Mouse (Mus musculus) hindbrain, embryonic 16.5 days (tissue): ENCODE data around the gene Ttll11. TPM values are rescaled to one million over a fixed set of nuclear protein-coding genes. Genes with fewer than 3 reads are reported as not detected.
A peak's percentile ranks its signal among the peaks of the same experiment; 100 is the strongest.

ENCODE experiments used
- ATAC-seq: fragments of 200-750 bp; cut with Nextera tagmentation; 2 replicates; pipeline ENCODE4 v1.8.0; 2017; ENCODE audit warnings: moderate TSS enrichment, moderate library complexity
- H3K27ac ChIP-seq: fragments of 300-500 bp; sonication (generic); 2 replicates; pipeline ENCODE4 v1.5.1; 2014; ENCODE audit warnings: low read depth, mild to moderate bottlenecking, control low read depth, low read length, moderate library complexity
- H3K27me3 ChIP-seq: fragments of 300-500 bp; sonication (generic); replicated peaks from 2 replicates; pipeline ENCODE4 v1.6.1; 2014; ENCODE audit warnings: low read length; ENCODE audit not compliant: control insufficient read depth, insufficient read depth
- H3K36me3 ChIP-seq: fragments of 300-500 bp; sonication (generic); 2 replicates; pipeline ENCODE4 v1.6.1; 2014; ENCODE audit warnings: mild to moderate bottlenecking, low read length, moderate library complexity, mixed read lengths; ENCODE audit not compliant: control insufficient read depth, insufficient read depth
- H3K4me1 ChIP-seq: fragments of 300-500 bp; sonication (generic); 2 replicates; pipeline ENCODE4 v1.6.1; 2014; ENCODE audit warnings: low read depth, low read length; ENCODE audit not compliant: control insufficient read depth, insufficient read depth
- H3K4me2 ChIP-seq: fragments of 300-500 bp; sonication (generic); 2 replicates; pipeline ENCODE4 v1.6.1; 2014; ENCODE audit warnings: mild to moderate bottlenecking, low read length, control low read depth, moderate library complexity
- H3K4me3 ChIP-seq: fragments of 300-500 bp; sonication (generic); 2 replicates; pipeline ENCODE4 v1.5.1; 2014; ENCODE audit warnings: mild to moderate bottlenecking, low read length, control low read depth, moderate library complexity
- H3K9ac ChIP-seq: fragments of 300-500 bp; sonication (generic); 2 replicates; pipeline ENCODE4 v1.6.1; 2014; ENCODE audit warnings: low read depth, mild to moderate bottlenecking, control low read depth, low read length, moderate library complexity
- H3K9me3 ChIP-seq: fragments of 300-500 bp; sonication (generic); 2 replicates; pipeline ENCODE4 v1.6.1; 2014; ENCODE audit warnings: mild to moderate bottlenecking, low read length, moderate library complexity; ENCODE audit not compliant: control insufficient read depth
- WGBS: fragments of 180-500 bp; shearing (Covaris S2); extraction: QIAGEN DNeasy Blood & Tissue Kit; methylation state at CpG from one replicate; pipeline ENCODE4 v1.1.7; 2014; 5-methylcytosine and 5-hydroxymethylcytosine counted together
- polyA plus RNA-seq: library from polyadenylated mRNA; unstranded; fragments of >200 nt; fragmentation: Nextera tagmentation; extraction: Ambion mirVana; gene quantifications from 2 replicates; pipeline ENCODE4 v1.2.1, GENCODE M21; 2015

The Ttll11 gene
- polyA plus RNA-seq, 1 experiment from 2014 or later, result 2.6 TPM

DNA sequence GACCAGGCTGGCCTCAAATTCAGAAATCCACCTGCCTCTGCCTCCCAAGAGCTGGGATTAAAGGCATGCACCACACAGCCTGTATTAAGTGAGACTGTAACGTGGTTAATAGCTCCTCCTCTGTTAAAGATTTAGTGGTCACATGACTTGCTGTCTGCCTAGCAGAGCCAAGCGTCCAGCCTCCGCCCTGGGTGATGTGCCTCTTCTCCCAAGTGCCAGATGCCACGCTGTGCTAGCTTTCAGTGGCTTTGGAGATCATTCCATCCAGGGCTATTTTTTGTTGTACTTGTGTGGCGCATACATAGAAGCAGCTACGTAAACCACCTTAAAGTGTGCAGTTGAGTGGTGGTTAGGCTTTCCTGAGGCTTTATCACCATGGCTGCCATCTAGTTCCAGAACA lies 180.6 kb downstream of the Ttll11 start:
- Histone ChIP-seq H3K36me3 (no peaks in the 10 kb centered on the region), H3K27me3 (no peaks in the 10 kb centered on the region), H3K4me3 (no peak overlapping the region), H3K4me2 (no peak overlapping the region), H3K27ac (no peak overlapping the region), H3K4me1 (no peaks in the 10 kb centered on the region; the same call in 1 of the 2 replicates), H3K9ac (no peak overlapping the region), H3K9me3 (no peaks in the 10 kb centered on the region)
- 78% methylated on average over 6 of the region's 6 CpGs for WGBS
- no peak for ATAC-seq

DNA sequence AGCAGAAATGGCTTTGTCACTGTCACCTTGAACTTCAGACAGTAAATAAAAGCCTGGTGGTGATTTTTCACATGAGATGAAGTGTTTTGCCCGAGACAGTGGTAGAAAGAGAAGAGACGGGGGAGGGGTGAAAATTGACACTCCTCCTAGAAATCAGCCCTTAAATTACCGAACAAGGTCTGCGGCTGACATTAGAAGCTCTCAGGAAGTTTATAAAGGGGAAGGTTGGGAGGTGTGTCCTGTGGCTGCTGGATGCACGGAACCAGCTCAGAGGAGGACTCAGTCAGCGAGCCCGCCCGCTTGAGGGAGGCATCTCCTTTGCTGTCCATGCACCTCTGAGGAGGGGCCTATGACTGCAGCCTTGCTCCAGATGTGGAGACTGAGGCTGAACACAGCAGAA lies 181.7 kb downstream of the Ttll11 start:
- H3K4me3 ChIP-seq, result no peak overlapping the region
- H3K4me2 ChIP-seq, result no peak overlapping the region
- H3K9me3 ChIP-seq, result no peaks in the 10 kb centered on the region
- H3K36me3 ChIP-seq, result no peaks in the 10 kb centered on the region
- no peaks in the 10 kb centered on the region for H3K4me1 ChIP-seq
- 74% methylated on average over 8 of the region's 8 CpGs for WGBS
- H3K27me3 ChIP-seq, result no peaks in the 10 kb centered on the region
- ATAC-seq, result no peak
- H3K27ac ChIP-seq, result no peak overlapping the region
- H3K9ac ChIP-seq, result no peak overlapping the region

DNA sequence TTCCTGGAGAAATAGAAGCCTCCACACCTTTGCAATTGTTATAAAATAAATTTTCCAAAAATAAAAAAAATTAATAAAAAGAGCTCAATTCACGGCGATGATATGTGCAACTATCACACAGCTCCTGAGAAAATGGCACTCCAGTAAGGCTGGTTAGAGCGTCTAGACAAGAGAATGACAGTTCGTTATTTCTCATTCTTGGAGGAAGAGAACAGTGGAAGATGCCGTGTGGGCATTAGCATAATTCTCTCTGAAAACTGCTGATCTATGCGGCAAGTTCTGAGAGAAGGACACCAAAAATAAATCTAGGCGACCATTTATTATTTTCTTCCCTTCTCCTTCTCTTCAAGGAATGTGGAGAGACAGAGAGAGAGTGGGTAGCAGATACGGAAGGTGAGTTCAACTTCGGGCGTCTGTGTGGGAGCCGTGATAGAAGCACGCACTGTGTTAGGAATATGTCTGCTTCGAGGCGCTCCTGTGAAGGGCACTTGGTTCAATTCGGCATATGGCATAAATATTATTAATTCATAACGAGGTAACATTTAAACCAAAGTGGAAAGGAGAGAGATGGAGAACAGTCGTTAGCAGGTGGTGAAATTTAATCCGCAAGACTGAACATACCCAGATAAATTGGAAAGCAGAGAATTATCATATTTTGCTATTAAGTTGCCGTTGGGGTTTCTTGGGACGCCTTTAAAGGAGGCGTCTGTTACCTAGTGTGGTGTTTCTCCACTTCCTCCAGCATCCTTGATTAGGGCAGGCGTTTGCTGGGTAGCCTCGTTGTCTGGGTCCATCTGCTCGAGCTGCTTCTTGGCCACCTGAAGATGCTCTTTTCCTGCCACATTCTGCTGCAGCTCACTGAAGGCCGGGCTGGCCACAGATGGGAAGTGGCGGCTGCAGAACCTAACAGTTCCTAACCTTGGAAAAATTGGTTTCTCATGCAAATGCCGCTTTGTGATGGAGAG lies 190.1 kb downstream of the Ttll11 start:
- WGBS, result 77% methylated on average over 27 of the region's 27 CpGs
- H3K27me3 ChIP-seq, result no peaks in the 10 kb centered on the region
- no peaks in the 10 kb centered on the region for H3K36me3 ChIP-seq
- H3K27ac ChIP-seq, result no peak overlapping the region
- H3K9ac ChIP-seq, result no peak overlapping the region
- H3K4me3 ChIP-seq, result no peak overlapping the region
- H3K4me1 ChIP-seq, result no peaks in the 10 kb centered on the region; the same call in 1 of the 2 replicates
- H3K4me2 ChIP-seq, result no peak overlapping the region
- no peaks in the 10 kb centered on the region for H3K9me3 ChIP-seq
- ATAC-seq, result no peak

DNA sequence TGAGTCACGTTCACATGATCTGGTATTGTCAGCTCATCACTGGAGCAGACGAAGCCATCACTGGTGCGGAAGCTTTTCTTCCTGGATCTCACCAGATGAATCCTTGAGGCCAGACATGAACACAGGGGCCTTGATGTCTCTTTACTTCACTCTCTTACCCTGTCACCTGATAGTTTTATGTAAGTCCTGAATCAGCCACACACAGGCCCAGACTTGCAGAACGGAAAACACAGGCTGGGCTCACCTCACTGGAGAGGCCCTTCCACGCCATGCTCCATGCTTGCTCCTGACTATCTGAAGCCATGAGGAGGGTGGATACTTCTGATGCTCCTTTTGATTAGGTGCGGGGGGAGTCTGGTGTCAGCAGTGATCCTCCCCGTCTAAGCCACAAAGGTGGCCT lies 193.8 kb downstream of the Ttll11 start:
- WGBS, result 92% methylated on average over 7 of the region's 7 CpGs
- Histone ChIP-seq H3K9me3 (no peaks in the 10 kb centered on the region), H3K9ac (no peak overlapping the region), H3K36me3 (no peaks in the 10 kb centered on the region), H3K4me2 (no peak overlapping the region), H3K27me3 (no peaks in the 10 kb centered on the region), H3K4me3 (no peak overlapping the region), H3K4me1 (no peaks in the 10 kb centered on the region; the same call in 1 of the 2 replicates), H3K27ac (no peak overlapping the region)
- no peak for ATAC-seq

DNA sequence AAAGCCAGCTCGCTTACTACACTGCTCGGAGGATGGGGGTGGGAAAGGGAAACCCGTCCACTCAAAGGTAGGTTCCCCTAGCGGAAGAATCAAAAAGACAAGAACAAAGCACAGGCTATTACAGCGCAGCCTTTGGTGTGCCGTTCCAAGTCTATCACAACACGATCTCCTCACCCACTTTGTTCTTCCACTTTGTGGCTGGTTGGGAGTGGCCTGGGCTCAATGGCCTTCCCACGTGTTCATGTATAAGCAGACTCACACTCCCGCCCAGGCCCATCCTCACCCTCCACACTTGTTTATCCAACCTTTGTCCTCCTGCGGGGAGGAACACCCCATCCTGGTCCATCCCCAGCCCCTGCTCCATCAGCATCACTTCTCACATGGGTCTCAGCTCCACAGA lies 196.3 kb downstream of the Ttll11 start:
- Histone ChIP-seq H3K4me3 (no peak overlapping the region), H3K4me2 (no peak overlapping the region), H3K9me3 (no peaks in the 10 kb centered on the region), H3K27ac (no peak overlapping the region), H3K27me3 (no peaks in the 10 kb centered on the region), H3K36me3 (no peaks in the 10 kb centered on the region), H3K4me1 (no peaks in the 10 kb centered on the region), H3K9ac (no peak overlapping the region)
- WGBS, result 61% methylated on average over 10 of the region's 10 CpGs
- ATAC-seq, result no peak

DNA sequence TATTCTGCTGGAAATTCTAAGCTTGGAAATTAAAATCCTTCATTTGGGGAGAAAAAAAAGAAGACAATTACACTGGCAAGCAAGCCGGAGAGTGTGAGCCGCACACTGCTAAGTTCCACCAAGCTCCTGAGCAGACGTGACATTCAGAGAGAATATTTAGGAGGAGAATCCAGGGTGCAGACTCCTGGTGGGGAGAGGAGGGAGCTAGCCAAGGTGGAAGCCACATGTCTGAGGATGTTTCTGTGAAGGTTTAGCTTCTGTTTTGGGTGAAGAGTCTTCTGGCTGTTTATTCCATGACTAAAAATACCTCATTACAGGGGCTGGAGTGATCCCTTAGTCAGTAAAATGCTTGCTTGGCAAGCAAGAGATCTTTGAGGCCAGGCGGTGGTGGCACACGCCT lies 200.4 kb downstream of the Ttll11 start:
- H3K4me1 ChIP-seq, result no peaks in the 10 kb centered on the region

DNA sequence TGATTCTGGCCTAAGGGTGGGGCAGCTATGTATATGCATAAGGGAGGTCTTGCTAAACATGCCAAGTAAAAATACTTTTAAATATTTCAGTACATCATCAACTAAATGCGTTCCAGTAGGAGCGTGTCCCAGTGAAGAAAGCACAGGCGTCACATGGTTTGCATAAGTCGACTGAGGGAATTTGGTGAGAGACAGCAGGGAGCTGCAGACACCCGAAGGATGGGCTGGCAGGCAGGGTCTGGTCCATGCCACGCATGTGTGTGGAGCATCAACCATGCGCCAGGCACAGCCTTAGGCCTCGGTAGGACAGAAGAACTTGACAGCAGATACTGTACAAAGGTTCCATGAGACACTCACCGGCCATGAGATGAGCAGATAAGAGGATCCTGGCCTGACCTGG lies 202.8 kb downstream of the Ttll11 start:
- WGBS, result 89% methylated on average over 9 of the region's 9 CpGs
- H3K4me2 ChIP-seq, result no peak overlapping the region
- H3K27ac ChIP-seq, result no peak overlapping the region
- ATAC-seq, result no peak
- H3K9me3 ChIP-seq, result no peaks in the 10 kb centered on the region
- no peak overlapping the region for H3K9ac ChIP-seq
- H3K27me3 ChIP-seq, result no peaks in the 10 kb centered on the region
- no peak overlapping the region for H3K4me3 ChIP-seq
- H3K36me3 ChIP-seq, result no peaks in the 10 kb centered on the region
- no peaks in the 10 kb centered on the region for H3K4me1 ChIP-seq

More for the DNA sequence above, 200.4 kb downstream of the Ttll11 start:
- WGBS, result 83% methylated on average over 5 of the region's 5 CpGs
- no peak overlapping the region for H3K27ac ChIP-seq
- H3K9me3 ChIP-seq, result no peaks in the 10 kb centered on the region
- no peak overlapping the region for H3K4me2 ChIP-seq
- H3K4me3 ChIP-seq, result no peak overlapping the region
- H3K9ac ChIP-seq, result no peak overlapping the region
- ATAC-seq, result no peak
- H3K36me3 ChIP-seq, result no peaks in the 10 kb centered on the region
- no peaks in the 10 kb centered on the region for H3K27me3 ChIP-seq

DNA sequence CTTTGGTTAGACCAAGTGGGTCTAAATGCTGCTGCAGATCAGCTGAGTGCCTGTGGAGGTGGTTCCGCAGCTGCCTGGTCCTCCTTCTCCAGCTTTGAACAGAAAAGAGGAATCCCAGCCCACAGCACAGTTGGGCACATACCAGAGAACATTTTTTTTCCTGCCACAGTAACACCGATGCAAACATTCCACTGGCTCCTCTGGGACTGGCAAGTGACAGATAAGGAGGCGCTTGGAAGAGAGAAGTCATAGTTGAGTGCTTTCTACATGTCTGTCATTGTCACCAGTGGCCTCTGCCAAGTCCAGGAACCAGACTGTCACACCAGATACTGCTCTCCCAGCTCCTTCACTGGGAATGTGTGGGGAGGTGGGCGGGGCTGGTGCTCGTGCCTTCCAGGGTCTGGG lies 204.1 kb downstream of the Ttll11 start:
- Histone ChIP-seq H3K4me3 (no peak overlapping the region), H3K27me3 (no peaks in the 10 kb centered on the region), H3K9ac (no peak overlapping the region), H3K4me1 (no peaks in the 10 kb centered on the region), H3K4me2 (no peak overlapping the region), H3K36me3 (no peaks in the 10 kb centered on the region), H3K27ac (no peak overlapping the region), H3K9me3 (no peaks in the 10 kb centered on the region)
- whole genome bisulfite sequencing, result 50% methylated on average over 5 of the region's 5 CpGs
- peak; percentile 48 for ATAC-seq

DNA sequence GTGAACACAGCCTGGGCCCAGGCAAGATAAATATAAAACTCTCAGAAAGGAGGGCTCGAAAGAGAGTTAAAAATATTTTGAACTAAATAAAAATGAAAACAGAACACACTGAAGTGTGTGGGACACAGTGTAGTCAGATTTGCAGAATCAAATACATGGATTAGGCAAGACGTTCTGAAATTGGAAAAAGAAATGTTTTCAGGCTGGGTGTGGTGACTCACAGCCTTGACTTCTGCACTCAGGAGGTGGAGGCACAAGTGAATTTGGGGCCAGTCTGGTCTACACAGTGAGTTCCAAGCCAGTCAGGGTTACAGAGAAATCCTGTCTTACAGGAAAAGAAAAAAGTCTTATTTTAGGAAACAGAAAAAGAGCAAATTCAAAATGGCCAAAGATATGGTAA lies 209.2 kb downstream of the Ttll11 start:
- Histone ChIP-seq H3K4me3 (no peak overlapping the region), H3K4me1 (peaks cover 2% of the 10 kb centered on the region; the same call in 1 of the 2 replicates), H3K27ac (no peak overlapping the region), H3K27me3 (no peaks in the 10 kb centered on the region), H3K4me2 (no peak overlapping the region), H3K9ac (no peak overlapping the region), H3K9me3 (no peaks in the 10 kb centered on the region), H3K36me3 (no peaks in the 10 kb centered on the region)
- no peak for ATAC-seq
- 88% methylated on average over 2 of the region's 2 CpGs for WGBS
